ENCODE assay signal across 26 mouse cellular contexts in the genomic region with DNA sequence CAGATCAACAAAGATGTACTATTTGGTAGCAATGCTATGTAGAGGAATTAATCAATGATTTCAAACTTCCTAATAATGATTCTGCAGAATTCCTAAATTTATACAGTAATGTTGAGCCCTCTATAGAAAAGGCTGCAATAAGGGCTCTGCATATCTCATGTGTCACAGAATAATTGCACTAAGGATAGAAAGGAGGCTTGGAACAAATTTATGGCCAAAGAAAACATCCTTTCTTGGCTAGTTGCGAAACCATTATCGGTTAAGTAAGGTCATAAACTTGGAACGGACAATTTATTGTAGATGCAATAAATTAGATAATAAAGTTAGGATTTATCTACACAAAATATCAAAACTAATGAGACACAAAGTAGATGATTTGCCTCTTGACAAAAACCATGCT. TPM values are rescaled to one million over a fixed set of nuclear protein-coding genes. Genes with fewer than 3 reads are reported as not detected.
DNase-seq lines count a peak whose midpoint lies in the region; ATAC-seq and TF ChIP-seq lines count a peak whose summit lies in the region.
"Had no signal": no experiment of that assay in that cellular context is flagged by ENCODE, and none has a peak within 500 bp of the region (broad histone marks: within the 10 kb centered on the region; RNA-seq: fewer than 3 reads in every experiment).

No protein-coding gene starts in this region.

- no peaks in the 10 kb centered on the region for H3K9me3 ChIP-seq in kidney, embryonic 14.5 days (ENCODE audit: control insufficient read depth, low read length)
- no peaks in the 10 kb centered on the region for H3K9me3 ChIP-seq in kidney, postnatal 0 days (replicated peaks; ENCODE audit: low read length)
- H3K9me3 ChIP-seq: heart, embryonic 12.5 days; heart, embryonic 15.5 days; hindbrain, embryonic 10.5 days; hindbrain, embryonic 13.5 days had no signal

- H3K9ac ChIP-seq in kidney, embryonic 14.5 days (ENCODE audit: low read depth, low read length), result no peak overlapping the region
- H3K9ac ChIP-seq in kidney, postnatal 0 days (ENCODE audit: low read depth, low read length), result no peak overlapping the region
- H3K9ac ChIP-seq: heart, embryonic 12.5 days; heart, embryonic 15.5 days; hindbrain, embryonic 13.5 days had no signal

- DNase-seq in kidney, postnatal 10 days, result no peak
- peak; percentile 86 for DNase-seq in kidney, postnatal 0 days (ENCODE audit: low spot score)
- DNase-seq in kidney, postnatal 4 days, result no peak
- DNase-seq in MN1 (ENCODE audit: low spot score), result peak; percentile 25
- no peak for DNase-seq in right cerebral cortex, postnatal 10 days (ENCODE audit: low spot score in 2 of 2)
- DNase-seq: adrenal gland, postnatal 10 days; adrenal gland, postnatal 36 days; B cell, adult 2 months; cerebellum, adult 18-20 months; cerebellum, adult 9-10 months; cerebellum, postnatal 14 days; gastrocnemius, postnatal 25 days; heart, adult 18-20 months; heart, postnatal 10 days; heart, postnatal 36 days had no signal

- H3K27ac ChIP-seq in kidney, embryonic 14.5 days (ENCODE audit: low read depth, low read length), result no peak overlapping the region
- H3K27ac ChIP-seq in kidney, postnatal 0 days, result no peak overlapping the region
- H3K27ac ChIP-seq: heart, embryonic 15.5 days; hindbrain, embryonic 10.5 days; hindbrain, embryonic 13.5 days had no signal

- H3K4me3 ChIP-seq in kidney, embryonic 14.5 days (ENCODE audit: low read length), result no peak overlapping the region
- H3K4me3 ChIP-seq in kidney, postnatal 0 days (replicated peaks; ENCODE audit: low read depth, low read length), result no peak overlapping the region
- H3K4me3 ChIP-seq: heart, embryonic 12.5 days; heart, embryonic 15.5 days; hindbrain, embryonic 10.5 days; hindbrain, embryonic 13.5 days had no signal

- WGBS in kidney, embryonic 14.5 days, result 14% methylated on average over 3 of the region's 3 CpGs
- WGBS in kidney, postnatal 0 days, result 18% methylated on average over 3 of the region's 3 CpGs

- H3K4me1 ChIP-seq in kidney, embryonic 14.5 days (ENCODE audit: control insufficient read depth, insufficient read depth, low read length), result no peaks in the 10 kb centered on the region
- no peaks in the 10 kb centered on the region for H3K4me1 ChIP-seq in kidney, postnatal 0 days (replicated peaks; ENCODE audit: insufficient read depth, low read length)
- H3K4me1 ChIP-seq: heart, embryonic 12.5 days; heart, embryonic 15.5 days; hindbrain, embryonic 10.5 days; hindbrain, embryonic 13.5 days had no signal

- TF ChIP-seq CTCF in kidney, postnatal 0 days (IDR thresholded peaks at IDR 0.05; ENCODE audit: low read depth), result no peak

- no peaks in the 10 kb centered on the region for H3K27me3 ChIP-seq in kidney, embryonic 14.5 days (ENCODE audit: control insufficient read depth, insufficient read depth, low read length)
- H3K27me3 ChIP-seq in kidney, postnatal 0 days (ENCODE audit: insufficient read depth, low read length), result no peaks in the 10 kb centered on the region
- H3K27me3 ChIP-seq: heart, embryonic 12.5 days; heart, embryonic 15.5 days; hindbrain, embryonic 13.5 days had no signal

- ATAC-seq in kidney, embryonic 14.5 days (ENCODE audit: low FRiP score, low TSS enrichment), result peak; percentile 81
- ATAC-seq in kidney, postnatal 0 days (replicated peaks; ENCODE audit: low FRiP score, low read depth), result no peak; the same call in 1 of the 2 replicates
- ATAC-seq in erythroblast, adult 5-6 weeks (replicated peaks; ENCODE audit: low FRiP score, poor library complexity, severe bottlenecking), result no peak
- ATAC-seq: activated CD4-positive, CD25-positive, alpha-beta regulatory T cell, adult 4 months; CD4-positive, CD25-positive, alpha-beta regulatory T cell, adult 4 months; forebrain, embryonic 14.5 days; hindbrain, embryonic 16.5 days had no signal

- no peaks in the 10 kb centered on the region for H3K36me3 ChIP-seq in kidney, embryonic 14.5 days (ENCODE audit: control insufficient read depth, insufficient read depth, low read length)
- H3K36me3 ChIP-seq in kidney, postnatal 0 days (ENCODE audit: insufficient read depth, low read length), result no peaks in the 10 kb centered on the region
- H3K36me3 ChIP-seq: heart, embryonic 12.5 days; heart, embryonic 15.5 days; hindbrain, embryonic 10.5 days; hindbrain, embryonic 13.5 days had no signal

- H3K4me2 ChIP-seq in kidney, embryonic 14.5 days (replicated peaks; ENCODE audit: low read depth, low read length), result no peak overlapping the region
- no peak overlapping the region for H3K4me2 ChIP-seq in kidney, postnatal 0 days (ENCODE audit: low read length)
- H3K4me2 ChIP-seq: heart, embryonic 12.5 days; heart, embryonic 15.5 days; hindbrain, embryonic 13.5 days had no signal

RNA-seq across cellular contexts. Expression of gene Scn1a, which starts 24.8 kb away (rescaled TPM):
- 1.2 and 1.3 TPM in 2 replicates for polyA plus RNA-seq in kidney, embryonic 14.5 days (2014; fragmentation: Nextera tagmentation; extraction: Ambion mirVana)
- 0.47 TPM in 2 replicates for polyA plus RNA-seq in kidney, postnatal 0 days (2015; fragmentation: Nextera tagmentation; extraction: Ambion mirVana)
- not detected in 2 replicates for total RNA-seq in erythroblast, adult 5-6 weeks (2015; ENCODE audit: low replicate concordance)
- not detected in 2 replicates for total RNA-seq in erythroblast, adult 5-6 weeks (2017; ENCODE audit: low replicate concordance)
- total RNA-seq: heart, adult 18-20 months; heart, postnatal 36 days; MEL had no signal

Comparison
In these comparisons a context has a peak if more than half of its experiments do, and no peak if none do; other contexts are left out.
1. DNase-seq: peak in kidney, postnatal 0 days (single experiment) and MN1 (single experiment); none in kidney, postnatal 10 days (single experiment), kidney, postnatal 4 days (0 of 2) and right cerebral cortex, postnatal 10 days (0 of 2).